Mouse (Mus musculus) liver, postnatal 0 days (tissue): Measurements from ENCODE around the gene Il12a. TPM values are rescaled to one million over a fixed set of nuclear protein-coding genes. Genes with fewer than 3 reads are reported as not detected.

Experiments
- ATAC-seq: fragments of 200-750 bp; cut with Nextera tagmentation; 2 replicates; pipeline ENCODE4 v1.8.0; 2017; ENCODE audit warnings: mild to moderate bottlenecking, moderate library complexity
- DNase-seq: peaks from one replicate; pipeline ENCODE4 v3.0.0-alpha.2; 2016
- H3K27ac ChIP-seq: fragments of 300-500 bp; sonication (generic); 2 replicates; pipeline ENCODE4 v1.5.1; 2014; ENCODE audit warnings: antibody characterized with exemption, moderate library complexity, mild to moderate bottlenecking, low read depth
- H3K27me3 ChIP-seq: fragments of 300-500 bp; sonication (generic); 2 replicates; pipeline ENCODE4 v1.6.1; 2014; ENCODE audit warnings: low read length, control low read depth, mixed read lengths; ENCODE audit not compliant: insufficient read depth
- H3K36me3 ChIP-seq: fragments of 300-500 bp; sonication (generic); replicated peaks from 2 replicates; pipeline ENCODE4 v1.6.1; 2014; ENCODE audit warnings: mild to moderate bottlenecking, control low read depth, low read length, moderate library complexity, mixed read lengths; ENCODE audit not compliant: insufficient read depth
- H3K4me1 ChIP-seq: fragments of 300-500 bp; sonication (generic); 2 replicates; pipeline ENCODE4 v1.6.1; 2014; ENCODE audit warnings: antibody characterized with exemption, mild to moderate bottlenecking, control low read depth; ENCODE audit not compliant: insufficient read depth
- H3K4me2 ChIP-seq: fragments of 300-500 bp; sonication (generic); 2 replicates; pipeline ENCODE4 v1.6.1; 2014; ENCODE audit warnings: low read depth, mild to moderate bottlenecking, low read length, moderate library complexity, mixed read lengths
- H3K4me3 ChIP-seq: fragments of 300-500 bp; sonication (generic); 2 replicates; pipeline ENCODE4 v1.5.1; 2014; ENCODE audit warnings: low read depth, low read length
- H3K9ac ChIP-seq: fragments of 300-500 bp; sonication (generic); replicated peaks from 2 replicates; pipeline ENCODE4 v1.6.1; 2014; ENCODE audit warnings: mild to moderate bottlenecking, moderate library complexity
- H3K9me3 ChIP-seq: fragments of 300-500 bp; sonication (generic); 2 replicates; pipeline ENCODE4 v1.6.1; 2016; ENCODE audit warnings: mild to moderate bottlenecking, control low read depth, low read length, mixed read lengths
- CTCF ChIP-seq: sonication (generic); IDR thresholded peaks from 2 replicates; pipeline ENCODE4 v1.5.1; 2016; ENCODE audit warnings: antibody characterized with exemption, low read depth
- EP300 ChIP-seq: IDR thresholded peaks from 2 replicates; pipeline ENCODE4 v1.6.1; 2016; ENCODE audit warnings: antibody characterized with exemption, low read depth, mild to moderate bottlenecking
- WGBS: fragments of 180-500 bp; shearing (Covaris S2); extraction: QIAGEN DNeasy Blood & Tissue Kit; methylation state at CpG from one replicate; pipeline ENCODE4 v1.1.7; 2014; ENCODE audit not compliant: insufficient replicate concordance; 5-methylcytosine and 5-hydroxymethylcytosine counted together
- polyA plus RNA-seq: library from polyadenylated mRNA; unstranded; fragments of >200 nt; fragmentation: Nextera tagmentation; extraction: Ambion mirVana; gene quantifications from 2 replicates; pipeline ENCODE4 v1.2.1, GENCODE M21; 2015

Il12a gene
- polyA plus RNA-seq, 1 experiment from 2014 or later = 3.2 TPM

DNA sequence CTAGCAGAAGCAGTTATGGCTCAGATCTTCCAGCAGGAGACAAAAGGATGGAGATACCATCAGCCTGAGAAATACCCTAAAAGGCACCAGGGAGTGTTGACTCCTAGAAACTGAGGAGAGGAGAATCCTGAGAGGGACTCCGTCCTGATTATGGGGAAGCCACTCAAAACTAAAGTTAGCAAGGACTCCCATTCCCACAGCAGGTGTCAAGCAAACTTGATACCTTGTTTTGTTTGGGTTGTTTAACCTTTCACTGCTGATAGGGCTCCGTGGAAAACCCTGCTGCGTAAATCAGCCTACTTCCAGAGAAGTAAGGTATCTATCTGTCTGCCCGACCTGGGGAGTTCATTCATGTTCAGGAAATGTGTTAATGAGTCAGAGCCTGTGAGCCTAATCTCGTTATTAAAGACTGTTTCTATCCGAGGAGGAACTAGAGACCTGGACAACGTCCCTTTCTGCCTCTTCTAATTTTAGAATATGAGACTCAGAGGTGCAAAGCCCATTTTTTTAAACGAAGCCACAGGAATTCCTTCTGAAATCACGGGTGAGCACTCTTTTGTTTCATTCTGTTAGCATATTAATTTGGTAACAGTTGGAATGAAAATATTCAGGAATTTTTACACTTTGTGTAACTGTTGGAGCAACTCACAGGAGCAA, 32.7 kb upstream of the Il12a start:
- H3K4me3 ChIP-seq = no peak overlapping the region
- ATAC-seq (no peak), DNase-seq (no peak)
- TF ChIP-seq EP300 (no peak), CTCF (no peak)
- H3K9ac ChIP-seq = no peak overlapping the region
- 15% methylated on average over 9 of the region's 9 CpGs for WGBS
- peaks cover 9% of the 10 kb centered on the region for H3K4me1 ChIP-seq
- H3K27ac ChIP-seq = no peak overlapping the region
- no peaks in the 10 kb centered on the region for H3K36me3 ChIP-seq
- no peaks in the 10 kb centered on the region for H3K27me3 ChIP-seq
- no peaks in the 10 kb centered on the region for H3K9me3 ChIP-seq
- no peak overlapping the region for H3K4me2 ChIP-seq

DNA sequence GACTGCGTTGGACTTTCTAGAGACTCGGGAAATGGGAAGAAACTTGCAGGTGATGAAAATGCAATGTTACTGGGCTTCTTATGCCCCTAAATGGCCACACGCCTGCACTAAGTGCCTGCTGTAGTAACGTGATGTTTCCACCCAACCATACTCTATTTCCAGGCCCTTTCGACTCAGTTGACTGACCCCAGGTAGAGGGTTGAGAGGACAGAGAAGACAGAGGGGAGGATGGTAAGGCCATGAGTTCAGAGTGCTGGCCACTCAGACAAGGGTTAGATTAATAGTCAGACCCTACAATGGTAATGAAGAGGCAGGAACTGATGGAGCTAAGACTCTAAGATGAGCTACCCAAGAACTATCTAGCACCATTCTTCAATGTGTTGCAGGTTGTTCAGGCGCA, 30.4 kb upstream of the Il12a start:
- Histone ChIP-seq H3K36me3 (no peaks in the 10 kb centered on the region), H3K27me3 (no peaks in the 10 kb centered on the region), H3K4me3 (no peak overlapping the region), H3K9ac (no peak overlapping the region), H3K9me3 (no peaks in the 10 kb centered on the region), H3K4me2 (no peak overlapping the region), H3K27ac (no peak overlapping the region), H3K4me1 (peaks cover 9% of the 10 kb centered on the region)
- TF ChIP-seq EP300 = no peak
- TF ChIP-seq CTCF = no peak
- DNase-seq = no peak
- ATAC-seq = no peak
- 83% methylated on average over 6 of the region's 6 CpGs for WGBS

- Histone ChIP-seq H3K27me3 (no peaks in the 10 kb centered on the region), H3K4me2 (no peak overlapping the region), H3K9me3 (no peaks in the 10 kb centered on the region), H3K36me3 (no peaks in the 10 kb centered on the region), H3K4me1 (peaks cover 9% of the 10 kb centered on the region), H3K27ac (no peak overlapping the region), H3K4me3 (no peak overlapping the region), H3K9ac (no peak overlapping the region)
- DNase-seq = no peak
- WGBS = 56% methylated on average over 4 of the region's 4 CpGs
- TF ChIP-seq CTCF = no peak
- TF ChIP-seq EP300 = no peak
- no peak for ATAC-seq
Observed at GRCm38 (mm10) chr3:68660538-68660937, 29.9 kb upstream of the Il12a start.

DNA sequence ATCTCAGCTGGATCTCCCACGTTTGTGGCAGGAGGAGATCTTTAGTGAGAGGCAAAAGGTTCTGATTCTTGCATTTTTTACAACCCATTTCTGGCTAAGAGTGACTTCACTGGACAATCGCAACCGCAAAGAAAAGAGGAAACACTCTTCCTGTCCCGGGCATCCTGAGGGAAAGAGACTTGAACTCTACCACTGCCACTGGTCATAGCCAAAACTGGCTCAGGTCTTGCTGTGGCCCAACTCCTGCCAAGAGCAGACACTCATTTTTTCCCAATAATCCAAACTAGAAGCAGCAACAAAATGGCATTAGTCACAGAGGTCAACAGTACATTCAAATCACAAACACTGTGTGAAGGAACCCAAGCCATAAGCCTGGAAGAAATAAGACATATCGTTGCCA, 28.1 kb upstream of the Il12a start:
- DNase-seq = no peak
- H3K27ac ChIP-seq = no peak overlapping the region
- no peak for TF ChIP-seq CTCF
- no peak for TF ChIP-seq EP300
- no peak for ATAC-seq
- no peak overlapping the region for H3K4me3 ChIP-seq
- H3K36me3 ChIP-seq = no peaks in the 10 kb centered on the region
- H3K27me3 ChIP-seq = no peaks in the 10 kb centered on the region
- H3K4me2 ChIP-seq = no peak overlapping the region
- H3K4me1 ChIP-seq = peaks cover 7% of the 10 kb centered on the region
- 31% methylated on average over 5 of the region's 5 CpGs for WGBS
- no peaks in the 10 kb centered on the region for H3K9me3 ChIP-seq
- no peak overlapping the region for H3K9ac ChIP-seq

DNA sequence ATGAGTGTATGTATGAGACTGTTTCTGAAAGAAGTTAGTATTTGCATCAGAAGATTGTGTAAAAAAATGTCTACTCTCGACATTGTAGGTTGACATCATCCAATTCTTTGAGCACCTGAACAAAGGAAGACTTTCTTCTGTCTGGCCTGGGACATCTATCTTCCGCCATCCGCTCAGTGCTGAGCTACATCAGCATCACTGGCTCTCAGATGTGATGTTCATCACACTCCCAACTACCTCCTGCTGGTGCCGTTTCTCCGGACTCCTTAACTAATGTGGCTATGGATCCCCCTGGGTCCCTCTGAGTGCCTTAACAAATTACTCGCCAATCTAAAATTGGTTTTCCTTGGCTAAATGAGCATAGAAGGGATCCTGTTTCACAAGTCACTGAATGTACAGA, 26.1 kb upstream of the Il12a start:
- TF ChIP-seq EP300 = no peak
- TF ChIP-seq CTCF = no peak
- no peak overlapping the region for H3K27ac ChIP-seq

GRCm38 (mm10) chr3:68666377-68666776, 24.1 kb upstream of the Il12a start:
- Histone ChIP-seq H3K36me3 (no peaks in the 10 kb centered on the region), H3K27ac (no peak overlapping the region), H3K4me1 (peaks cover 4% of the 10 kb centered on the region; the same call in 1 of the 2 replicates), H3K4me3 (no peak overlapping the region), H3K9ac (no peak overlapping the region), H3K4me2 (no peak overlapping the region), H3K27me3 (no peaks in the 10 kb centered on the region), H3K9me3 (no peaks in the 10 kb centered on the region)
- TF ChIP-seq EP300 (no peak), CTCF (no peak)
- DNase-seq = no peak
- 63% methylated on average over 7 of the region's 7 CpGs for WGBS
- no peak for ATAC-seq

More for the DNA sequence above, 26.1 kb upstream of the Il12a start:
- Histone ChIP-seq H3K4me1 (peaks cover 4% of the 10 kb centered on the region; the same call in 1 of the 2 replicates), H3K9me3 (no peaks in the 10 kb centered on the region), H3K4me3 (no peak overlapping the region), H3K9ac (no peak overlapping the region), H3K36me3 (no peaks in the 10 kb centered on the region), H3K27me3 (no peaks in the 10 kb centered on the region), H3K4me2 (no peak overlapping the region)
- no peak for DNase-seq
- ATAC-seq = no peak
- 88% methylated on average over 6 of the region's 6 CpGs for WGBS
